In genomic region chr6:3967676-3968626, GRCm38 (mm10) we compare ENCODE assay signal across 9 mouse cellular contexts. TPM values are rescaled to one million over a fixed set of nuclear protein-coding genes. Genes with fewer than 3 reads are reported as not detected.
DNase-seq lines count a peak whose midpoint lies in the region; ATAC-seq lines count a peak whose summit lies in the region.
"Had no signal": no experiment of that assay in that cellular context is flagged by ENCODE, and none has a peak within 500 bp of the region (broad histone marks: within the 10 kb centered on the region; RNA-seq: fewer than 3 reads in every experiment).

No protein-coding gene starts in this region.

- peak overlapping the region; percentile 45 for H3K4me2 ChIP-seq in embryonic facial prominence, embryonic 15.5 days (replicated peaks)
- H3K4me2 ChIP-seq in heart, embryonic 13.5 days: peak overlapping the region; percentile 76
- H3K4me2 ChIP-seq in kidney, embryonic 15.5 days: peak overlapping the region; percentile 56
- peak overlapping the region; percentile 49 for H3K4me2 ChIP-seq in lung, embryonic 16.5 days (ENCODE audit: low read depth, low read length)

- peak; percentile 3 for DNase-seq in ovary, postnatal 10 days (ENCODE audit: low spot score)
- DNase-seq in ovary, adult 18-20 months (ENCODE audit: low spot score): no peak
- DNase-seq in ovary, postnatal 14 days (ENCODE audit: low spot score): peak; percentile 16
- no peak for DNase-seq in cerebellum, adult 9-10 months

- H3K4me3 ChIP-seq in embryonic facial prominence, embryonic 15.5 days (replicated peaks): peak overlapping the region; percentile 28
- peak overlapping the region; percentile 54 for H3K4me3 ChIP-seq in heart, embryonic 13.5 days
- H3K4me3 ChIP-seq in kidney, embryonic 15.5 days (replicated peaks): peak overlapping the region; percentile 27
- H3K4me3 ChIP-seq in lung, embryonic 16.5 days (ENCODE audit: low read length): peak overlapping the region; percentile 27

- no peak for ATAC-seq in embryonic facial prominence, embryonic 15.5 days (ENCODE audit: insufficient number of reproducible peaks, low FRiP score, low TSS enrichment, low read depth)
- ATAC-seq in heart, embryonic 13.5 days (ENCODE audit: extremely low read depth, insufficient number of reproducible peaks, low FRiP score, low TSS enrichment): no peak
- peak; percentile 49; the same call in 1 of the 2 replicates for ATAC-seq in kidney, embryonic 15.5 days (replicated peaks; ENCODE audit: low FRiP score)
- peak; percentile 72 for ATAC-seq in lung, embryonic 16.5 days (ENCODE audit: low read depth)

- no peak overlapping the region for H3K9ac ChIP-seq in embryonic facial prominence, embryonic 15.5 days
- peak overlapping the region; percentile 71 for H3K9ac ChIP-seq in heart, embryonic 13.5 days
- no peak overlapping the region for H3K9ac ChIP-seq in kidney, embryonic 15.5 days
- peak overlapping the region; percentile 3; the same call in 1 of the 2 replicates for H3K9ac ChIP-seq in lung, embryonic 16.5 days (ENCODE audit: low read length)

- H3K9me3 ChIP-seq in embryonic facial prominence, embryonic 15.5 days (replicated peaks): no peaks in the 10 kb centered on the region
- no peaks in the 10 kb centered on the region for H3K9me3 ChIP-seq in heart, embryonic 13.5 days
- no peaks in the 10 kb centered on the region for H3K9me3 ChIP-seq in kidney, embryonic 15.5 days (replicated peaks)
- no peaks in the 10 kb centered on the region for H3K9me3 ChIP-seq in lung, embryonic 16.5 days (ENCODE audit: control insufficient read depth, low read length)

- H3K4me1 ChIP-seq in embryonic facial prominence, embryonic 15.5 days: peaks cover 4% of the 10 kb centered on the region; the same call in 1 of the 2 replicates
- peaks cover 11% of the 10 kb centered on the region for H3K4me1 ChIP-seq in heart, embryonic 13.5 days
- 0 out of 2 replicates have a peak, but pooled peaks cover 9% of the 10 kb centered on the region for H3K4me1 ChIP-seq in kidney, embryonic 15.5 days
- no peaks in the 10 kb centered on the region for H3K4me1 ChIP-seq in lung, embryonic 16.5 days (replicated peaks; ENCODE audit: control insufficient read depth, insufficient read depth, low read length)

- WGBS in embryonic facial prominence, embryonic 15.5 days: 28% methylated on average over 31 of the region's 31 CpGs
- WGBS in heart, embryonic 13.5 days: 9% methylated on average over 31 of the region's 31 CpGs
- 26% methylated on average over 31 of the region's 31 CpGs for WGBS in kidney, embryonic 15.5 days
- WGBS in lung, embryonic 16.5 days: 14% methylated on average over 31 of the region's 31 CpGs

- no peaks in the 10 kb centered on the region; the same call in 1 of the 2 replicates for H3K27me3 ChIP-seq in embryonic facial prominence, embryonic 15.5 days
- no peaks in the 10 kb centered on the region for H3K27me3 ChIP-seq in heart, embryonic 13.5 days (replicated peaks)
- 0 out of 2 replicates have a peak, but pooled peaks cover 6% of the 10 kb centered on the region for H3K27me3 ChIP-seq in kidney, embryonic 15.5 days
- no peaks in the 10 kb centered on the region for H3K27me3 ChIP-seq in lung, embryonic 16.5 days (ENCODE audit: control insufficient read depth, insufficient read depth, low read depth, low read length)

- H3K36me3 ChIP-seq in embryonic facial prominence, embryonic 15.5 days: no peaks in the 10 kb centered on the region
- H3K36me3 ChIP-seq in heart, embryonic 13.5 days: no peaks in the 10 kb centered on the region
- H3K36me3 ChIP-seq in kidney, embryonic 15.5 days: no peaks in the 10 kb centered on the region
- no peaks in the 10 kb centered on the region for H3K36me3 ChIP-seq in lung, embryonic 16.5 days (ENCODE audit: control insufficient read depth, insufficient read depth, low read length)

- H3K27ac ChIP-seq in embryonic facial prominence, embryonic 15.5 days (replicated peaks): no peak overlapping the region
- peak overlapping the region; percentile 28; the same call in 1 of the 2 replicates for H3K27ac ChIP-seq in heart, embryonic 13.5 days (replicated peaks)
- no peak overlapping the region for H3K27ac ChIP-seq in kidney, embryonic 15.5 days
- H3K27ac ChIP-seq in lung, embryonic 16.5 days (ENCODE audit: low read length): no peak overlapping the region

RNA-seq across cellular contexts. Expression of gene Tfpi2, which starts 20.8 kb away (rescaled TPM):
- polyA plus RNA-seq in embryonic facial prominence, embryonic 15.5 days (2015; fragmentation: Nextera tagmentation; extraction: Ambion mirVana): 2.4 and 2.9 TPM in 2 replicates
- polyA plus RNA-seq in heart, embryonic 13.5 days (2015; fragmentation: Nextera tagmentation; extraction: Ambion mirVana): 5.1 and 5.5 TPM in 2 replicates
- 3.2 TPM in 2 replicates for polyA plus RNA-seq in kidney, embryonic 15.5 days (2015; fragmentation: Nextera tagmentation; extraction: Ambion mirVana)
- 3.6 and 4.5 TPM in 2 replicates for polyA plus RNA-seq in lung, embryonic 16.5 days (2015; fragmentation: Nextera tagmentation; extraction: Ambion mirVana)

RNA-seq across cellular contexts. Expression of gene Gngt1, which starts 25.6 kb away (rescaled TPM):
- 0.32 and 0.56 TPM in 2 replicates for polyA plus RNA-seq in embryonic facial prominence, embryonic 15.5 days (2015; fragmentation: Nextera tagmentation; extraction: Ambion mirVana)
- polyA plus RNA-seq in heart, embryonic 13.5 days (2015; fragmentation: Nextera tagmentation; extraction: Ambion mirVana): not detected in 2 replicates
- polyA plus RNA-seq in kidney, embryonic 15.5 days (2015; fragmentation: Nextera tagmentation; extraction: Ambion mirVana): not detected in 2 replicates
- polyA plus RNA-seq in lung, embryonic 16.5 days (2015; fragmentation: Nextera tagmentation; extraction: Ambion mirVana): not detected in 2 replicates
- polyA plus RNA-seq: gonadal fat pad, adult 2 months had no signal

RNA-seq across cellular contexts. Expression of gene Gng11, which starts 35.8 kb away (rescaled TPM):
- polyA plus RNA-seq in embryonic facial prominence, embryonic 15.5 days (2015; fragmentation: Nextera tagmentation; extraction: Ambion mirVana): 84.7 and 87.0 TPM in 2 replicates
- polyA plus RNA-seq in heart, embryonic 13.5 days (2015; fragmentation: Nextera tagmentation; extraction: Ambion mirVana): 83.0 and 85.6 TPM in 2 replicates
- 81.3 and 82.3 TPM in 2 replicates for polyA plus RNA-seq in kidney, embryonic 15.5 days (2015; fragmentation: Nextera tagmentation; extraction: Ambion mirVana)
- polyA plus RNA-seq in lung, embryonic 16.5 days (2015; fragmentation: Nextera tagmentation; extraction: Ambion mirVana): 161 and 166 TPM in 2 replicates

Comparison
In these comparisons a context has a peak if more than half of its experiments do, and no peak if none do; other contexts are left out.
1. DNase-seq: peak in ovary, postnatal 10 days (single experiment) and ovary, postnatal 14 days (single experiment); none in ovary, adult 18-20 months (single experiment) and cerebellum, adult 9-10 months (single experiment).
2. ATAC-seq: peak in kidney, embryonic 15.5 days (single experiment) and lung, embryonic 16.5 days (single experiment); none in embryonic facial prominence, embryonic 15.5 days (single experiment) and heart, embryonic 13.5 days (single experiment).
3. H3K9ac ChIP-seq: peak in heart, embryonic 13.5 days (single experiment) and lung, embryonic 16.5 days (single experiment); none in embryonic facial prominence, embryonic 15.5 days (single experiment) and kidney, embryonic 15.5 days (single experiment).
4. Peak in every context shown above with its lines, with median percentiles within 50 percentile points of each other: H3K4me2 ChIP-seq and H3K4me3 ChIP-seq.